Mouse (Mus musculus) ES-CJ7 (cell line): ENCODE results near the gene 1700020A23Rik.
A peak's percentile ranks its signal among the peaks of the same experiment; 100 is the strongest.
"Not testable (repeated sequence)": the region's sequence is repeated elsewhere in the genome, so short reads cannot be mapped to it uniquely, and the experiment has no call there.

ENCODE experiments used
- DNase-seq: peaks from one replicate; pipeline ENCODE4 v3.0.0; 2011; ENCODE audit warnings: low read depth, low spot score

Gene 1700020A23Rik

GRCm38 (mm10) chr2:130404939-130405338 lies at the start of gene 1700020A23Rik, which contains the start of gene Gm28372:
Gene 1700020A23Rik (plus strand): TSS chr2:130405259.
Gene Gm28372 (plus strand): TSS chr2:130405239.
- no peak for DNase-seq

DNA sequence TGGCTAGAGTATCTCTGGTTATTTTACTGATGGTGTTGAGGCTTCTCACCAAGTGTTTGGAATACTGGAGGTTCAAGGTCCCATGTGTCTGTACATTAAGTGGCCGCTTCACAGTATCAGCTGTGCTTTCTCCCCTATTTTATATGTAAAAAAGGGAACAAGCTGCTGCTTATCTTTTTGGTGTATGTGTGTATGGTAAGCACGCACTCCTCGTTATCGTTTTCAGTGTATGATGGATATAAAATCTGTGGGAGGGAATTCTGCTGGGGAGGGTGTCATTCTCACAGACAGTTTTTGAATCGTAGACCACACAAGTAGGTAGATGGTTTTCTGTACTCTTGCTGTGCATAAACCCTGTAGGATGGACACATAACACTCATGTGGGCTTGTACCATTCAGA lies 47.5 kb upstream of the 1700020A23Rik start:
- DNase-seq: no peak

DNA sequence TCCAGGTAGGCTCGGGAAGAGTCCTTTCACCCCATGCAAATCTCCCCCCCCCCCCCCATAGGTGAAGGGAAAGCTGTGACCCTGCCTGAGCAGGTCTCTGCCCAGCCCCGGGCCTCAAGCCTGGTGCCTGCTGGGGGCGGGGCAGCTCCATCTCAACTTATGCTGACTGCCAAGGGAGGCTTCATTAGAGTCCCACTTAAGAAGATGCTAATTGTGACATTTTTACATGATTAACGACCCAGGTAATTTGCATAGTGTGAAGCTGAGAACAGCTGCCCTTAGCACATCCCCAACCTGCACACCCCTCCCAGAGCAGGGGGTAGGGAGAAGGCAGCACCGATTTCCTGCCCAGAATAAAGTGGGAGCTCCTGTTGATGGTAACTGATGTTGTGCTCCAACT lies 46.2 kb upstream of the 1700020A23Rik start:
- no peak for DNase-seq

- peak; percentile 68 for DNase-seq
These were observed 42.5 kb upstream of the 1700020A23Rik start for GRCm38 (mm10) chr2:130362511-130363026.

DNA sequence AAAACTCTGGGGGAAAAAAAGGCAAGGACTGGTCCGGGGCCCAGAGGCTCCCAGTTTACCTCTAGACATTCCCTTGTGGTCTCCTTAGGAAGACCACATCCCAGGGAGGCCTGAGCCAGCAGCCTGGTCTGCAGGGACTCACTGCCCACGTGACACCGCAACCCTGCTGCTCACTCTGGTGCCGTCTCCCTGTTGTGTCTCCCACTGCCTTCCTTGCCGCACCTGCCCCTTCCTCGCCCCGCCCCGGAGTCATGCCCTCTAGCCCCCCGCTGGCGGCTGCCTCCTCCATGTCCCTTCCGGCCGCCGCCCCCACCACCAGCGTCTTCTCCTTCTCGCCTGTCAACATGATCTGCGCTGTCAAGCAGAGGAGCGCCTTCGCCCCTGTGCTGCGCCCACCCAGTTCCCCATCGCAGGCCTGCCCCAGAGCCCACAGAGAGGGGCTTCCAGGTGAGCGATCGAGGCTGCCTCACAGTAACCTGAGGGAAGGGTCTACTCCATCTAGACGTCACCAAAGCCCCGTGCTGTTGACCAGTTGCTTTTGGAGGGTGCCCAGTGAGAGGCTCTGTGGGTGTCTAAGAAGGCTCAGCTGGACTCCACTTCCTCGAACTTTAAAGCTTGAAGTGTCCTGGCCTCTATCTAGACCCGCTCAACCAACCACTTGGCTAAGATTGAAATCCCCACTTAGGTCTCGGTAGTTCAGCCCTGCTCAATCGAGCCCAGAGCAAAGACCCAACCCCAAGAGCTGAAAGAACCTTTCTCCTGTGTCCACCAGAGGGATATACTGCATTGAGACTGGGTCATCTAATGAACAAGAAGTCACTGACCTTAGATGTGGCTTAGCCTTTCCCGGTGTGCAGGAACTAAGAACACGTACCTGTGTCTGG lies 39.6 kb upstream of the 1700020A23Rik start:
- DNase-seq: peak; percentile 41

GRCm38 (mm10) chr2:130367386-130367785 lies 37.7 kb upstream of the 1700020A23Rik start:
- DNase-seq: no peak

- not testable (repeated sequence) for DNase-seq
These were observed 32.0 kb upstream of the 1700020A23Rik start for GRCm38 (mm10) chr2:130373026-130373425.

DNA sequence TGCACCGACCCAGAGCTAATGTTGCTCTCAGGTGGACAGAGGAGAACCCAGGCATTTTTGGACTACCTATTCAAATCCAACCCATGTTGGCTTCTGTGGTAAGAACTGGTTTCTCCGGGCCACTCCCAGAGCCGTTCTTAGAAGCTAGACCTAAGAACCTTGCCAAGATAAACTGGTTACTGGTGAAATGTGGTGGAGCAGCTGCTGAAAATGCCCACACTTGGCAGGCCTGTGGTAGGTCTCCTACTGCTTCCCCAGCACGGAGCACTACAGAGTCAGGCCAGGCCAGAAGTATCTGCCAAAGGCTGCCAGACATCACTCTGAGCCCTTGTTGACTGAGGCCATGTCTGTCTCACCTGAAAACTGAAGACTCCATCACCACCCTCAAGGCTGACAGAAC lies 30.1 kb upstream of the 1700020A23Rik start:
- no peak for DNase-seq

DNA sequence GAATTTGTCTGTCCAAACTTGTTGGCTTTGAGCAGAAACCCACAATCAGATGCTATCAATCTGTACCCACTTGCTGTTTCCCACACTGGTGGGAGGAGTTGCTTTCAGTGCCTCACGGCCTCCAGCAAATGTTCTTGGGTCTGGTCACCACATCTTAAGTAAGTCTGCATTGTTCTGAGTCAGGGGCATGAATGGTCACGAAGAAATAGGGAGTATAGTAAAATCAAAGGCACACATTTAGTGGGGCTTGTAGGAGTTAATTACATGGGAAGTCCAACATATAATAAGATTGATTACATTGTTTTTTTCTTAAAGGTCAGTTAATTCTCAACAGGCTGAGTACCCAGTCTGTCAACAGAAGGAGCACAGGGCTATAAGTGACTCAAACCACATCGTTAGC lies 21.9 kb upstream of the 1700020A23Rik start:
- DNase-seq: no peak

- no peak for DNase-seq
These were observed 21.2 kb upstream of the 1700020A23Rik start for GRCm38 (mm10) chr2:130383895-130384294.

DNA sequence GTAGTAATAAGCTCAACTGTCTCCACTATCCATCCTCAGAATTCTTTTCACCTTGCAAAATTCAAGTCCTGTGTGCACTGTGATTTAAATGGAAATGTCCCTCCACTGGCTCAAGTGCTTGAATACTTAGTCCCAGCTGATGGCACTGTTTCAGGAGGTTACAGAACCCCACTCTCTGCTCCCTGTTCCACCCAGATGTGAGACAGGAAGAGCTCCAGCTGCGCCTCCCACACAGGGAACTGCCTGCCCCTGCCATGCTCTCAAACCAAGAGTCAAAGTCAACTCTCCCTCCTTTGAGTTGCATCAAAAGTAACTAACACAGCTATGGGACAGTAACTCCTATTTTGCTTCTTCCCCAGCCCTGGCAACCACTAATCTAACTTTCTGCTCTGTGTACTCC lies 18.8 kb upstream of the 1700020A23Rik start:
- DNase-seq: no peak

- DNase-seq: peak; percentile 53
These were observed 16.3 kb upstream of the 1700020A23Rik start for GRCm38 (mm10) chr2:130388796-130389195.

DNA sequence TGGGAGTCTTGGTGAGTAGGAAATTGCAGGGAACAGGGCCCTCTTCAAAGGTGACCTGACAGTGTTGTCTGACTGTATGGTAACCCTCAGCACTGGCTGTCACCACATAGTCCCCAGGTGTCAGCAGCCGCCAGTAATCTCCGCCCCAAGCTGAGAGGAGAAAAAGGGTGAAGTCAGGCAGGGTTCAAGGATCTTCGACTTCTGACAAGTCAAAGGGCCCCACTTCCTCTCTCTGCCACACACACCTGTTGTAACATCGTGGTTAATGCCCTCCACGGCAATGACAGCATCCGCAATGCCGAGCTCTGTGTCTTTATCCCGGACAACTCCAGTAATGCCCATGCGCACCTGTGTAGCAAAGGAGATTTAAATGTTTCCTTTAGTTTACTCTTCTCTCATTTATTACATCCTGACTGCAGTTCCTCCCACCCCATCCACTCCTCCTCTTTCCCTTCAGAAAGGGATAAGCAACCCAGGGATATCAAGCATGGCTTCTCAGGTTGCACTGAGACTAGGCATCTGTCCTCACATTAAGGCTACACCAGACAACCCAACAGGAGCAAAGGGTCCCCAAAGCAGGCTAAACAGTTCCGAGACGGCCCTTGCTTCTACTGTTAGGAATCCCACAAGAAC lies 13.9 kb upstream of the 1700020A23Rik start:
- DNase-seq: no peak

GRCm38 (mm10) chr2:130392836-130393235 lies 12.2 kb upstream of the 1700020A23Rik start:
- no peak for DNase-seq

DNA sequence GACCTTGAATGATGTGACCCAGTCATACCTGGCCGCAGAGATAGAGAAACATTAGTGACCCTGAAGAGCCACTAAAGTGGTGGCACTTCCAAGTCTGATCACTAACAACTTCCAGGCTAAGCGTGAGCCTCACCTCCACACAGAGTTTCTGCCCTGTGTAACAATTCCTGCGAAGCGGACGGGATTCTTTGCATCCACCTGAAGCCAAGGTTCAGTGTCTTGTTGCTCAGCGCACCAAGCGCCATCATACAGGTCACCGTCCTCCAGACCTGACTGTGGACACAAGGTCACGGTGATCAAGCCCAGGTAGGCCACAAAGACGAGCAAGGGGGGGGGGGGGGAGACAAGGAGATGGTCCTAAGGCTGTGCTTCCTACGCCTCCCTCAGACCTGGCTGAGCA lies 9.4 kb upstream of the 1700020A23Rik start:
- DNase-seq: no peak

- peak; percentile 64 for DNase-seq
These were observed 7.7 kb upstream of the 1700020A23Rik start, which contains the start of gene Cpxm1 for GRCm38 (mm10) chr2:130397186-130397985. Gene Cpxm1 (minus strand): TSS chr2:130397574.

DNA sequence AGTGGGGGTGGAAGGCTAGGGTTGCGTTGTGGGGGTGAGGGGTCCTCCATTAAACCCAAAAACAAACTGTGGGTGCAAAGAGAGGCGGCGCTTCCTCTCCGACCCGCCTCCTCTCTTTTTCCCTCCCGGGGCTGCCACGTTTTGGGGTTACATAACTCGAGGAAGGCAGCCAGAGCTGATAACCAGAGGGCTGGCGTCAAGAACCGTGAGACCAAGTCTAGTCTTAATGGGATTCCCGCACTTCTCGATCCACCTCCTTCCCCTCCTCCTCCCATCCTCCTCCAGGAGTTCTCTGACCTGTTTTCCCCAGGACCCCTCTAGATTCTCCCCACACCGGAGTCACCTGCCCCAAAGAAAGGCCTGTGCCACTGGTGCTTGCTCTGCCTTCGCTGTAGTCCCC lies 7.0 kb upstream of the 1700020A23Rik start:
- DNase-seq: no peak

DNA sequence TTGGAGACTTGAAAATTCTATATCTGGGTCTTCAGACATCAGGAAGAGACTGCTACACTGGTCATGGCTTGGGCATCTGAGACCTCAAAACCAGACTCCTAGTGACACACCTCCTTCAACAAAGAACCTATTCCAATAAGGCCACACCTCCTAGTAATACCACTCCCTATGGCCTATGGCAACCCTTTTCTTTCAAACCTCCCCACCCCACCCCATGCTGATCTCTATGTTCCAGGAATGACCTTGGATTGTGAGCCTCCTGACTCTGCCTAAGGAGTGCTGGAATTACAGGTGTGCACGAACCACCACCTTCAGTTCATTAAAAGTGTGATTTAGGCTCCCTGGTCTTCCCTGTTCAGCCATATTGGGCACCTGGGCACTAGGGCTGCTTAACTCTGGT lies 5.0 kb upstream of the 1700020A23Rik start:
- peak; percentile 53 for DNase-seq

- no peak for DNase-seq
These were observed 3.2 kb upstream of the 1700020A23Rik start for GRCm38 (mm10) chr2:130401891-130402290.

GRCm38 (mm10) chr2:130406178-130406577 lies 1.1 kb downstream of the 1700020A23Rik start, which contains the start of gene Tmem239:
Gene Tmem239 (plus strand): TSS chr2:130406478.
- no peak for DNase-seq

GRCm38 (mm10) chr2:130408194-130408593 lies 3.1 kb downstream of the 1700020A23Rik start:
- peak; percentile 47 for DNase-seq
